In the genomic region with DNA sequence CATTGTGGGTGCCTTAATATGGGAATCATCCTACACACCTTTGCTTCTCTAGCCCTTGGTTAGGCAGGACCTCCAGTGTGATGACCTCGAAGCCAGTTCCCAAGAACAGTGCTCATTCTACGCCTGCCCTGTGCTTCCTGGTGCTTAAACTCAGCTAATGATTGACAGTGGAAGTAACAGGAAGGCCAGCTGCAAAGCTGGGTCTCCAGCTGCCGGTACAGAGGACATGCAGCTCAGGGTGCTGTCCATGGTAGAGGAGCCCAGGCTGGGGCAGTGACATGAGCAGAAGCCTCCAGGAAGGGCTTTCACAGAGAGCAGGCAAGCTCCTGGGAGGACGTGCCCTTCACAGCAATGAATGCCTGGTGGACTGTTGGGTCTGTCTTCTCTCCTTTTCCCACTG, we compare ENCODE assay signal across 7 mouse cellular contexts.
DNase-seq lines count a peak whose midpoint lies in the region; ATAC-seq lines count a peak whose summit lies in the region.

No protein-coding gene starts in this region.

- no peaks in the 10 kb centered on the region for H3K9me3 ChIP-seq in lung, embryonic 16.5 days (ENCODE audit: control insufficient read depth, low read length)

- 0 out of 2 replicates have a peak, but pooled peaks have one; percentile 34 for ATAC-seq in lung, embryonic 16.5 days (ENCODE audit: low read depth)

- no peaks in the 10 kb centered on the region for H3K27me3 ChIP-seq in lung, embryonic 16.5 days (ENCODE audit: control insufficient read depth, insufficient read depth, low read depth, low read length)

- no peak overlapping the region for H3K27ac ChIP-seq in lung, embryonic 16.5 days (ENCODE audit: low read length)

- no peak overlapping the region for H3K4me3 ChIP-seq in lung, embryonic 16.5 days (ENCODE audit: low read length)

- DNase-seq in lung, postnatal 14 days = no peak
- DNase-seq in embryo, embryonic 11.5 days (ENCODE audit: low read depth, low spot score) = peak; percentile 44
- DNase-seq in kidney, adult 9 months = peak; percentile 76
- DNase-seq in retina, embryonic 14.5 days (ENCODE audit: low spot score) = peak; percentile 43
- DNase-seq in MN1 (ENCODE audit: low spot score) = no peak
- DNase-seq in ovary, adult 18-20 months (ENCODE audit: low spot score) = no peak

- WGBS in lung, embryonic 16.5 days = 14% methylated on average over 4 of the region's 4 CpGs

- H3K36me3 ChIP-seq in lung, embryonic 16.5 days (ENCODE audit: control insufficient read depth, insufficient read depth, low read length) = no peaks in the 10 kb centered on the region

- no peak overlapping the region for H3K9ac ChIP-seq in lung, embryonic 16.5 days (ENCODE audit: low read length)

- no peak overlapping the region for H3K4me2 ChIP-seq in lung, embryonic 16.5 days (ENCODE audit: low read depth, low read length)

- no peaks in the 10 kb centered on the region for H3K4me1 ChIP-seq in lung, embryonic 16.5 days (replicated peaks; ENCODE audit: control insufficient read depth, insufficient read depth, low read length)

Comparison
In these comparisons a context has a peak if more than half of its experiments do, and no peak if none do; other contexts are left out.
1. DNase-seq: peak in embryo, embryonic 11.5 days (single experiment), kidney, adult 9 months (single experiment) and retina, embryonic 14.5 days (single experiment); none in lung, postnatal 14 days (single experiment), MN1 (single experiment) and ovary, adult 18-20 months (single experiment).